Mouse (Mus musculus) MEL (cell line): ENCODE measurements around the gene Ndufb3. TPM values are rescaled to one million over a fixed set of nuclear protein-coding genes. Genes with fewer than 3 reads are reported as not detected.

Experiments
- DNase-seq: peaks from one replicate; pipeline ENCODE4 v3.0.0; 2011; ENCODE audit warnings: low read depth, low spot score
- H3K27ac ChIP-seq: 2 replicates; pipeline ENCODE4 v1.5.1; 2012; ENCODE audit warnings: low read depth, mild to moderate bottlenecking, control low read depth, low read length, moderate library complexity; ENCODE audit not compliant: control insufficient read depth
- H3K27me3 ChIP-seq, 2 experiments: fragments of 150-350 bp in 1 of 2; sonication (generic) in 1 of 2; 2 replicates each; pipeline ENCODE4 v1.6.1; 2012; ENCODE audit warnings: low read length in 2 of 2, mild to moderate bottlenecking in 2 of 2, improper control_type of control experiment in 1 of 2, moderate library complexity in 1 of 2; ENCODE audit not compliant: insufficient read depth in 2 of 2, control insufficient read depth in 1 of 2
- H3K36me3 ChIP-seq, 2 experiments: 2 replicates each; pipeline ENCODE4 v1.6.1; 2012 to 2014; ENCODE audit warnings: low read length in 2 of 2, improper control_type of control experiment in 1 of 2, inconsistent platforms in 1 of 2, mild to moderate bottlenecking in 1 of 2; ENCODE audit not compliant: insufficient read depth in 2 of 2, control insufficient read depth in 1 of 2
- H3K4me1 ChIP-seq, 2 experiments: fragments of 150-350 bp in 1 of 2; sonication (generic) in 1 of 2; 2 replicates each; pipeline ENCODE4 v1.6.1; 2012; ENCODE audit warnings: low read length in 2 of 2, improper control_type of control experiment in 1 of 2, mild to moderate bottlenecking in 1 of 2; ENCODE audit not compliant: insufficient read depth in 2 of 2, control insufficient read depth in 1 of 2
- H3K4me3 ChIP-seq, 2 experiments: fragments of 150-350 bp in 1 of 2; sonication (generic) in 1 of 2; 2 replicates each; pipeline ENCODE4 v1.5.1; 2012; ENCODE audit warnings: low read depth in 2 of 2, low read length in 2 of 2, mild to moderate bottlenecking in 2 of 2, moderate library complexity in 2 of 2, control low read depth in 1 of 2, improper control_type of control experiment in 1 of 2; ENCODE audit not compliant: control insufficient read depth in 1 of 2, insufficient read depth in 1 of 2
- H3K79me2 ChIP-seq: 2 replicates; pipeline ENCODE4 v1.6.1; 2012; ENCODE audit warnings: mild to moderate bottlenecking, low read length, moderate library complexity; ENCODE audit not compliant: control insufficient read depth, poor library complexity, insufficient read depth
- H3K9ac ChIP-seq: 2 replicates; pipeline ENCODE4 v1.6.1; 2012; ENCODE audit warnings: low read depth, mild to moderate bottlenecking, control low read depth, low read length, moderate library complexity; ENCODE audit not compliant: control insufficient read depth, poor library complexity, severe bottlenecking
- H3K9me3 ChIP-seq: fragments of 150-350 bp; sonication (generic); replicated peaks from 2 replicates; pipeline ENCODE4 v1.6.1; 2012; ENCODE audit warnings: mild to moderate bottlenecking, low read length, improper control_type of control experiment, moderate library complexity; ENCODE audit not compliant: insufficient read depth
- BHLHE40 ChIP-seq: IDR thresholded peaks from 2 replicates; pipeline ENCODE4 v1.6.1; 2012; ENCODE audit warnings: low read depth, mild to moderate bottlenecking, inconsistent platforms, low read length, improper control_type of control experiment, borderline replicate concordance
- CHD2 ChIP-seq: IDR thresholded peaks from 2 replicates; pipeline ENCODE4 v1.6.1; 2011; ENCODE audit warnings: low read length, improper control_type of control experiment
- E2F4 ChIP-seq: IDR thresholded peaks from 2 replicates; pipeline ENCODE4 v1.6.1; 2011; ENCODE audit warnings: low read depth, low read length, improper control_type of control experiment, borderline replicate concordance
- EP300 ChIP-seq, 2 experiments: IDR thresholded peaks; 2 replicates each; pipeline ENCODE4 v1.6.1; 2011; ENCODE audit warnings: improper control_type of control experiment in 2 of 2, low read length in 2 of 2, low read depth in 1 of 2, mild to moderate bottlenecking in 1 of 2
- ETS1 ChIP-seq: IDR thresholded peaks from 2 replicates; pipeline ENCODE4 v1.6.1; 2012; ENCODE audit warnings: low read depth, mild to moderate bottlenecking, inconsistent platforms, low read length, improper control_type of control experiment, moderate library complexity
- GABPA ChIP-seq: IDR thresholded peaks from 2 replicates; pipeline ENCODE4 v1.6.1; 2012; ENCODE audit warnings: low read depth, mild to moderate bottlenecking, inconsistent platforms, low read length, improper control_type of control experiment, moderate library complexity
- HCFC1 ChIP-seq: IDR thresholded peaks from 2 replicates; pipeline ENCODE4 v1.6.1; 2012; ENCODE audit warnings: low read depth, mild to moderate bottlenecking, inconsistent platforms, low read length, improper control_type of control experiment, moderate library complexity
- JUND ChIP-seq: IDR thresholded peaks from 2 replicates; pipeline ENCODE4 v1.6.1; 2011; ENCODE audit warnings: low read depth, mild to moderate bottlenecking, improper control_type of control experiment, low read length
- MAX ChIP-seq: IDR thresholded peaks from 2 replicates; pipeline ENCODE4 v1.6.1; 2011; ENCODE audit warnings: low read length, improper control_type of control experiment
- MYB ChIP-seq: IDR thresholded peaks from 2 replicates; pipeline ENCODE4 v1.6.1; 2011; ENCODE audit warnings: mild to moderate bottlenecking, low read depth, low read length, improper control_type of control experiment
- MYC ChIP-seq: IDR thresholded peaks from 2 replicates; pipeline ENCODE4 v1.6.1; 2011; ENCODE audit warnings: low read depth, mild to moderate bottlenecking, low read length, improper control_type of control experiment, moderate library complexity
- NELFE ChIP-seq: IDR thresholded peaks from 2 replicates; pipeline ENCODE4 v1.6.1; 2011; ENCODE audit warnings: low read depth, low read length, improper control_type of control experiment
- POLR2A ChIP-seq, 2 experiments: IDR thresholded peaks; 2 replicates each; pipeline ENCODE4 v1.6.1; 2011 to 2012; ENCODE audit warnings: low read length in 2 of 2, mild to moderate bottlenecking in 2 of 2, control low read depth in 1 of 2, improper control_type of control experiment in 1 of 2, low read depth in 1 of 2, moderate library complexity in 1 of 2; ENCODE audit not compliant: control insufficient read depth in 1 of 2, insufficient read depth in 1 of 2, poor library complexity in 1 of 2
- POLR2AphosphoS2 ChIP-seq: IDR thresholded peaks from 2 replicates; pipeline ENCODE4 v1.6.1; 2011; ENCODE audit warnings: low read length, improper control_type of control experiment
- RCOR1 ChIP-seq: IDR thresholded peaks from 2 replicates; pipeline ENCODE4 v1.6.1; 2012; ENCODE audit warnings: low read depth, mild to moderate bottlenecking, inconsistent platforms, low read length, improper control_type of control experiment
- SIN3A ChIP-seq: IDR thresholded peaks from 2 replicates; pipeline ENCODE4 v1.6.1; 2012; ENCODE audit warnings: low read length, improper control_type of control experiment, inconsistent platforms
- TAL1 ChIP-seq: IDR thresholded peaks from 2 replicates; pipeline ENCODE4 v1.6.1; 2012; ENCODE audit warnings: mild to moderate bottlenecking, inconsistent platforms, low read length, moderate library complexity, mixed read lengths
- TCF12 ChIP-seq: IDR thresholded peaks from 2 replicates; pipeline ENCODE4 v1.6.1; 2014; ENCODE audit warnings: low read depth, mild to moderate bottlenecking, inconsistent platforms, low read length, improper control_type of control experiment, moderate library complexity
- UBTF ChIP-seq: IDR thresholded peaks from 2 replicates; pipeline ENCODE4 v1.6.1; 2012; ENCODE audit warnings: low read depth, mild to moderate bottlenecking, inconsistent platforms, low read length, improper control_type of control experiment, moderate library complexity, borderline replicate concordance; ENCODE audit not compliant: insufficient read depth
- USF1 ChIP-seq: IDR thresholded peaks from 2 replicates; pipeline ENCODE4 v1.6.1; 2014; ENCODE audit warnings: low read depth, mild to moderate bottlenecking, inconsistent platforms, low read length, improper control_type of control experiment, moderate library complexity
- USF2 ChIP-seq, 2 experiments: IDR thresholded peaks; 2 replicates each; pipeline ENCODE4 v1.6.1; 2011 to 2012; ENCODE audit warnings: improper control_type of control experiment in 2 of 2, low read length in 2 of 2, borderline replicate concordance in 1 of 2, inconsistent platforms in 1 of 2, low read depth in 1 of 2, mild to moderate bottlenecking in 1 of 2; ENCODE audit not compliant: insufficient read depth in 1 of 2
- ZKSCAN1 ChIP-seq: IDR thresholded peaks from 2 replicates; pipeline ENCODE4 v1.6.1; 2012; ENCODE audit warnings: low read depth, mild to moderate bottlenecking, inconsistent platforms, low read length, improper control_type of control experiment, moderate library complexity
- ZMIZ1 ChIP-seq: IDR thresholded peaks from 2 replicates; pipeline ENCODE4 v1.6.1; 2012; ENCODE audit warnings: low read depth, mild to moderate bottlenecking, inconsistent platforms, low read length, improper control_type of control experiment, moderate library complexity
- polyA plus RNA-seq, 2 experiments: library from polyadenylated mRNA; stranded (reverse) in 1 of 2; unstranded in 1 of 2; fragments of >175 nt in 1 of 2; fragments of >200 nt in 1 of 2; gene quantifications; 2 replicates each; pipeline versions ENCODE4 v1.2.1 to v1.2.4; 2012; ENCODE audit warnings: low replicate concordance in 2 of 2, low read depth in 1 of 2; ENCODE audit not compliant: insufficient read length in 2 of 2, insufficient read depth in 1 of 2, missing spikeins in 1 of 2
- total RNA-seq: library from RNA; depleted of rRNA; stranded (reverse); fragments of 300-350 nt; gene quantifications from 2 replicates; pipeline ENCODE4 v1.2.3, GENCODE M21; 2012

The Ndufb3 gene
- total and polyA plus RNA-seq, 3 experiments: 98.3 to 172 TPM; not detected in 1

GRCm38 (mm10) chr1:58614424-58614823 lies 28.2 kb downstream of the Ndufb3 start:
- Histone ChIP-seq H3K4me1 (peaks cover 5 to 18% of the 10 kb centered on the region in 2 experiments), H3K27ac (no peak overlapping the region)

GRCm38 (mm10) chr1:58615146-58615545 lies 29.0 kb downstream of the Ndufb3 start:
- H3K36me3 ChIP-seq: peaks cover 0 to 16% of the 10 kb centered on the region in 2 experiments; a peak in 2 of 4 replicates
- no peak overlapping the region for H3K4me3 ChIP-seq
- no peak for DNase-seq
- H3K9me3 ChIP-seq: no peaks in the 10 kb centered on the region
- H3K9ac ChIP-seq: no peak overlapping the region
- no peaks in the 10 kb centered on the region; a peak in 1 of 4 replicates for H3K27me3 ChIP-seq
- TF ChIP-seq POLR2A (IDR thresholded peaks at IDR 0.05; ENCODE audit: control insufficient read depth in 1 of 2, insufficient read depth in 1 of 2, low read depth in 1 of 2, low read length in 2 of 2, poor library complexity in 1 of 2) (no peak), ZMIZ1 (no peak), HCFC1 (no peak), ZKSCAN1 (no peak), GABPA (no peak), EP300 (IDR thresholded peaks at IDR 0.05; ENCODE audit: low read depth in 1 of 2, low read length in 2 of 2) (no peak), POLR2AphosphoS2 (no peak), E2F4 (no peak), SIN3A (no peak), TCF12 (no peak), USF2 (IDR thresholded peaks at IDR 0.05; ENCODE audit: borderline replicate concordance in 1 of 2, insufficient read depth in 1 of 2, low read depth in 1 of 2, low read length in 2 of 2) (no peak), MYB (no peak), CHD2 (no peak), UBTF (no peak)
- H3K27ac ChIP-seq: no peak overlapping the region
- H3K4me1 ChIP-seq: peaks cover 5 to 18% of the 10 kb centered on the region in 2 experiments
- H3K79me2 ChIP-seq: no peaks in the 10 kb centered on the region

More at GRCm38 (mm10) chr1:58614424-58614823, 28.2 kb downstream of the Ndufb3 start:
- peak; percentile 69 for DNase-seq
- Histone ChIP-seq H3K4me3 (no peak overlapping the region), H3K36me3 (peaks cover 0 to 16% of the 10 kb centered on the region in 2 experiments; a peak in 2 of 4 replicates), H3K9ac (no peak overlapping the region), H3K79me2 (no peaks in the 10 kb centered on the region), H3K27me3 (no peaks in the 10 kb centered on the region; a peak in 1 of 4 replicates), H3K9me3 (no peaks in the 10 kb centered on the region)
- TF ChIP-seq USF2 (IDR thresholded peaks at IDR 0.05; ENCODE audit: borderline replicate concordance in 1 of 2, insufficient read depth in 1 of 2, low read depth in 1 of 2, low read length in 2 of 2) (0 out of 4 replicates have a peak, but pooled peaks of 1 of the 2 experiments have one; percentile 31), TCF12 (peak; percentile 39; the same call in 1 of the 2 replicates), TAL1 (peak; percentile 45; the same call in 1 of the 2 replicates), MAX (peak; percentile 74; the same call in 1 of the 2 replicates), JUND (0 out of 2 replicates have a peak, but pooled peaks have one; percentile 15), ETS1 (peak; percentile 43; the same call in 1 of the 2 replicates), MYC (peak; percentile 59; the same call in 1 of the 2 replicates), GABPA (no peak), UBTF (no peak), BHLHE40 (peak; percentile 94), EP300 (IDR thresholded peaks at IDR 0.05; ENCODE audit: low read depth in 1 of 2, low read length in 2 of 2) (peak; percentile 55 to 63; a peak in 3 of 4 replicates), ZMIZ1 (no peak), RCOR1 (peak; percentile 81), USF1 (peak; percentile 82), NELFE (no peak), MYB (no peak)
